Mouse (Mus musculus) limb, embryonic 13.5 days (tissue): ENCODE results near the gene 4930550C14Rik. TPM values are rescaled to one million over a fixed set of nuclear protein-coding genes. Genes with fewer than 3 reads are reported as not detected.

Source experiments
- ATAC-seq: fragments of 200-750 bp; cut with Nextera tagmentation; 2 replicates; pipeline ENCODE4 v1.8.0; 2017; ENCODE audit warnings: low read depth, moderate number of reproducible peaks, moderate TSS enrichment; ENCODE audit not compliant: low FRiP score
- H3K27ac ChIP-seq: fragments of 300-500 bp; sonication (generic); 2 replicates; pipeline ENCODE4 v1.5.1; 2015; ENCODE audit warnings: inconsistent platforms, mild to moderate bottlenecking, moderate library complexity
- H3K27me3 ChIP-seq: fragments of 300-500 bp; sonication (generic); 2 replicates; pipeline ENCODE4 v1.6.1; 2015; ENCODE audit warnings: mild to moderate bottlenecking, inconsistent platforms
- H3K36me3 ChIP-seq: fragments of 300-500 bp; sonication (generic); 2 replicates; pipeline ENCODE4 v1.6.1; 2015; ENCODE audit warnings: inconsistent platforms, mild to moderate bottlenecking, moderate library complexity
- H3K4me1 ChIP-seq: fragments of 300-500 bp; sonication (generic); 2 replicates; pipeline ENCODE4 v1.6.1; 2015; ENCODE audit warnings: inconsistent platforms
- H3K4me2 ChIP-seq: fragments of 300-500 bp; sonication (generic); replicated peaks from 2 replicates; pipeline ENCODE4 v1.6.1; 2015; ENCODE audit warnings: inconsistent platforms, mild to moderate bottlenecking, moderate library complexity
- H3K4me3 ChIP-seq: fragments of 300-500 bp; sonication (generic); 2 replicates; pipeline ENCODE4 v1.5.1; 2015; ENCODE audit warnings: moderate library complexity, mild to moderate bottlenecking, inconsistent platforms
- H3K9ac ChIP-seq: fragments of 300-500 bp; sonication (generic); 2 replicates; pipeline ENCODE4 v1.6.1; 2015; ENCODE audit warnings: mild to moderate bottlenecking, inconsistent platforms
- H3K9me3 ChIP-seq: fragments of 300-500 bp; sonication (generic); 2 replicates; pipeline ENCODE4 v1.6.1; 2016; ENCODE audit warnings: inconsistent platforms
- WGBS: fragments of 180-500 bp; shearing (Covaris S2); methylation state at CpG from one replicate; pipeline ENCODE4 v1.1.7; 2015; 5-methylcytosine and 5-hydroxymethylcytosine counted together
- polyA plus RNA-seq: library from polyadenylated mRNA; unstranded; fragments of >200 nt; fragmentation: Nextera tagmentation; extraction: Ambion mirVana; gene quantifications from 2 replicates; pipeline ENCODE4 v1.2.1, GENCODE M21; 2015

4930550C14Rik gene
- polyA plus RNA-seq, 1 experiment from 2014 or later = 0.74 TPM

GRCm38 (mm10) chr9:53384873-53385272 is 17.3 kb upstream of the 4930550C14Rik start:
- peak overlapping the region; percentile 96 for H3K27ac ChIP-seq
- no peaks in the 10 kb centered on the region for H3K27me3 ChIP-seq
- peak; percentile 16; the same call in 1 of the 2 replicates for ATAC-seq
- no peaks in the 10 kb centered on the region for H3K9me3 ChIP-seq
- H3K4me1 ChIP-seq = peaks cover 9% of the 10 kb centered on the region
- WGBS = 10% methylated on average over 8 of the region's 8 CpGs
- peaks cover 4% of the 10 kb centered on the region for H3K36me3 ChIP-seq
- peak overlapping the region; percentile 76 for H3K4me2 ChIP-seq
- peak overlapping the region; percentile 73 for H3K4me3 ChIP-seq
- peak overlapping the region; percentile 94 for H3K9ac ChIP-seq

GRCm38 (mm10) chr9:53387431-53387830 is 14.7 kb upstream of the 4930550C14Rik start:
- H3K9me3 ChIP-seq = no peaks in the 10 kb centered on the region
- no peak overlapping the region for H3K4me3 ChIP-seq
- 75% methylated on average over 2 of the region's 2 CpGs for WGBS
- H3K27me3 ChIP-seq = no peaks in the 10 kb centered on the region
- H3K9ac ChIP-seq = no peak overlapping the region
- no peak for ATAC-seq
- peaks cover 11% of the 10 kb centered on the region for H3K36me3 ChIP-seq
- no peak overlapping the region for H3K4me2 ChIP-seq
- H3K4me1 ChIP-seq = peaks cover 9% of the 10 kb centered on the region
- H3K27ac ChIP-seq = no peak overlapping the region

- Histone ChIP-seq H3K4me2 (no peak overlapping the region), H3K9ac (no peak overlapping the region), H3K9me3 (no peaks in the 10 kb centered on the region), H3K4me1 (peaks cover 9% of the 10 kb centered on the region), H3K36me3 (peaks cover 11% of the 10 kb centered on the region), H3K27ac (no peak overlapping the region), H3K27me3 (no peaks in the 10 kb centered on the region), H3K4me3 (no peak overlapping the region)
- WGBS = 94% methylated on average over 3 of the region's 3 CpGs
- no peak for ATAC-seq
These were observed 13.0 kb upstream of the 4930550C14Rik start for GRCm38 (mm10) chr9:53389109-53389508.

GRCm38 (mm10) chr9:53390136-53390535 is 12.0 kb upstream of the 4930550C14Rik start:
- H3K9me3 ChIP-seq = no peaks in the 10 kb centered on the region
- ATAC-seq = no peak
- WGBS = 76% methylated on average over 7 of the region's 7 CpGs
- H3K4me2 ChIP-seq = no peak overlapping the region
- no peak overlapping the region for H3K4me3 ChIP-seq
- peaks cover 5% of the 10 kb centered on the region for H3K4me1 ChIP-seq
- H3K36me3 ChIP-seq = peaks cover 11% of the 10 kb centered on the region
- H3K27ac ChIP-seq = no peak overlapping the region
- no peaks in the 10 kb centered on the region for H3K27me3 ChIP-seq
- H3K9ac ChIP-seq = no peak overlapping the region

GRCm38 (mm10) chr9:53397685-53398387 is 4.3 kb upstream of the 4930550C14Rik start:
- WGBS = 80% methylated on average over 13 of the region's 13 CpGs

GRCm38 (mm10) chr9:53398388-53398700 is 3.8 kb upstream of the 4930550C14Rik start:
- Histone ChIP-seq H3K4me3 (no peak overlapping the region), H3K9ac (no peak overlapping the region), H3K9me3 (no peaks in the 10 kb centered on the region), H3K36me3 (0 out of 2 replicates have a peak, but pooled peaks cover 6% of the 10 kb centered on the region), H3K4me1 (peaks cover 15% of the 10 kb centered on the region), H3K4me2 (no peak overlapping the region), H3K27me3 (no peaks in the 10 kb centered on the region), H3K27ac (no peak overlapping the region)
- no peak for ATAC-seq
- 13% methylated on average over 5 of the region's 5 CpGs for WGBS

More at GRCm38 (mm10) chr9:53397685-53398387, 4.3 kb upstream of the 4930550C14Rik start:
- no peak for ATAC-seq
- no peaks in the 10 kb centered on the region for H3K9me3 ChIP-seq
- H3K4me1 ChIP-seq = peaks cover 10% of the 10 kb centered on the region
- no peak overlapping the region for H3K27ac ChIP-seq
- H3K4me3 ChIP-seq = no peak overlapping the region
- H3K9ac ChIP-seq = no peak overlapping the region
- H3K4me2 ChIP-seq = no peak overlapping the region
- no peaks in the 10 kb centered on the region for H3K27me3 ChIP-seq
- 0 out of 2 replicates have a peak, but pooled peaks cover 6% of the 10 kb centered on the region for H3K36me3 ChIP-seq

GRCm38 (mm10) chr9:53399537-53399936 is 2.6 kb upstream of the 4930550C14Rik start:
- no peaks in the 10 kb centered on the region for H3K27me3 ChIP-seq
- no peak overlapping the region for H3K9ac ChIP-seq
- 95% methylated on average over 8 of the region's 8 CpGs for WGBS
- H3K4me1 ChIP-seq = peaks cover 18% of the 10 kb centered on the region
- 0 out of 2 replicates have a peak, but pooled peaks cover 6% of the 10 kb centered on the region for H3K36me3 ChIP-seq
- no peak overlapping the region for H3K27ac ChIP-seq
- H3K9me3 ChIP-seq = no peaks in the 10 kb centered on the region
- H3K4me2 ChIP-seq = no peak overlapping the region
- ATAC-seq = no peak
- H3K4me3 ChIP-seq = no peak overlapping the region

GRCm38 (mm10) chr9:53400696-53401095 is 1.4 kb upstream of the 4930550C14Rik start:
- WGBS = 59% methylated on average over 4 of the region's 4 CpGs
- H3K27ac ChIP-seq = no peak overlapping the region

GRCm38 (mm10) chr9:53401146-53401545 is 979 bp upstream of the 4930550C14Rik start:
- Histone ChIP-seq H3K4me2 (no peak overlapping the region), H3K36me3 (0 out of 2 replicates have a peak, but pooled peaks cover 6% of the 10 kb centered on the region), H3K4me3 (no peak overlapping the region), H3K27ac (no peak overlapping the region), H3K9ac (no peak overlapping the region), H3K9me3 (no peaks in the 10 kb centered on the region), H3K27me3 (no peaks in the 10 kb centered on the region), H3K4me1 (peaks cover 28% of the 10 kb centered on the region)
- no peak for ATAC-seq
- WGBS = 76% methylated on average over 8 of the region's 8 CpGs

More at GRCm38 (mm10) chr9:53400696-53401095, 1.4 kb upstream of the 4930550C14Rik start:
- no peak overlapping the region for H3K9ac ChIP-seq
- ATAC-seq = no peak
- H3K4me2 ChIP-seq = no peak overlapping the region
- no peak overlapping the region for H3K4me3 ChIP-seq
- H3K4me1 ChIP-seq = peaks cover 24% of the 10 kb centered on the region
- no peaks in the 10 kb centered on the region for H3K9me3 ChIP-seq
- no peaks in the 10 kb centered on the region for H3K27me3 ChIP-seq
- 0 out of 2 replicates have a peak, but pooled peaks cover 6% of the 10 kb centered on the region for H3K36me3 ChIP-seq

- no peaks in the 10 kb centered on the region for H3K27me3 ChIP-seq
- H3K4me1 ChIP-seq = peaks cover 30% of the 10 kb centered on the region
- ATAC-seq = 0 out of 2 replicates have a peak, but pooled peaks have one; percentile 9
- peak overlapping the region; percentile 58 for H3K4me2 ChIP-seq
- WGBS = 36% methylated on average over 8 of the region's 8 CpGs
- H3K9me3 ChIP-seq = no peaks in the 10 kb centered on the region
- 0 out of 2 replicates have a peak, but pooled peaks cover 6% of the 10 kb centered on the region for H3K36me3 ChIP-seq
- H3K27ac ChIP-seq = peak overlapping the region; percentile 74; the same call in 1 of the 2 replicates
- H3K4me3 ChIP-seq = no peak overlapping the region
- peak overlapping the region; percentile 48; the same call in 1 of the 2 replicates for H3K9ac ChIP-seq
These were observed 866 bp downstream of the 4930550C14Rik start for GRCm38 (mm10) chr9:53402991-53403390.

GRCm38 (mm10) chr9:53404050-53404752 is 2.1 kb downstream of the 4930550C14Rik start:
- Histone ChIP-seq H3K9ac (no peak overlapping the region), H3K27me3 (no peaks in the 10 kb centered on the region), H3K4me2 (no peak overlapping the region), H3K4me1 (peaks cover 30% of the 10 kb centered on the region), H3K36me3 (0 out of 2 replicates have a peak, but pooled peaks cover 6% of the 10 kb centered on the region), H3K9me3 (no peaks in the 10 kb centered on the region), H3K4me3 (no peak overlapping the region), H3K27ac (no peak overlapping the region)
- 85% methylated on average over 6 of the region's 6 CpGs for WGBS
- ATAC-seq = no peak
